Comparison of ENCODE assay signal across 8 mouse cellular contexts in genomic region chr9:48985708-48986088, GRCm38 (mm10). TPM values are rescaled to one million over a fixed set of nuclear protein-coding genes. Genes with fewer than 3 reads are reported as not detected.
DNase-seq lines count a peak whose midpoint lies in the region; ATAC-seq and TF ChIP-seq lines count a peak whose summit lies in the region.
"Had no signal": no experiment of that assay in that cellular context is flagged by ENCODE, and none has a peak within 500 bp of the region (broad histone marks: within the 10 kb centered on the region; RNA-seq: fewer than 3 reads in every experiment).

No protein-coding gene starts in this region.

- peak overlapping the region; percentile 70 for H3K9ac ChIP-seq in limb, embryonic 15.5 days
- peak overlapping the region; percentile 84 for H3K9ac ChIP-seq in stomach, embryonic 16.5 days (ENCODE audit: low read length)

- H3K27ac ChIP-seq in testis, adult 2 months (ENCODE audit: control insufficient read depth, insufficient read depth, low read depth, low read length) = peak overlapping the region; percentile 86
- H3K27ac ChIP-seq in limb, embryonic 15.5 days = peak overlapping the region; percentile 76
- peak overlapping the region; percentile 77 for H3K27ac ChIP-seq in stomach, embryonic 16.5 days (ENCODE audit: low read length)

- WGBS in limb, embryonic 15.5 days = under 1% methylated on average over 20 of the region's 20 CpGs
- WGBS in stomach, embryonic 16.5 days = under 1% methylated on average over 20 of the region's 20 CpGs

- no peak for TF ChIP-seq CTCF in testis, adult 2 months (IDR thresholded peaks at IDR 0.05; ENCODE audit: control insufficient read depth, insufficient read depth, insufficient replicate concordance, low read depth, low read length)

- H3K4me3 ChIP-seq in testis, adult 2 months (ENCODE audit: control insufficient read depth, low read depth, low read length) = peak overlapping the region; percentile 96
- H3K4me3 ChIP-seq in limb, embryonic 15.5 days = peak overlapping the region; percentile 84
- H3K4me3 ChIP-seq in stomach, embryonic 16.5 days (replicated peaks; ENCODE audit: low read length) = peak overlapping the region; percentile 81

- peak overlapping the region; percentile 73 for H3K4me2 ChIP-seq in limb, embryonic 15.5 days
- peak overlapping the region; percentile 88 for H3K4me2 ChIP-seq in stomach, embryonic 16.5 days (ENCODE audit: low read depth, low read length)

- H3K4me1 ChIP-seq in testis, adult 2 months (ENCODE audit: control insufficient read depth, insufficient read depth, low read length) = peaks cover 24% of the 10 kb centered on the region
- H3K4me1 ChIP-seq in limb, embryonic 15.5 days = peaks cover 13% of the 10 kb centered on the region; the same call in 1 of the 2 replicates
- H3K4me1 ChIP-seq in stomach, embryonic 16.5 days (ENCODE audit: control insufficient read depth, insufficient read depth, low read length) = peaks cover 13% of the 10 kb centered on the region; the same call in 1 of the 2 replicates

- H3K36me3 ChIP-seq in testis, adult 2 months (ENCODE audit: control insufficient read depth, insufficient read depth, low read length) = no peaks in the 10 kb centered on the region
- H3K36me3 ChIP-seq in limb, embryonic 15.5 days = no peaks in the 10 kb centered on the region
- H3K36me3 ChIP-seq in stomach, embryonic 16.5 days (ENCODE audit: control insufficient read depth, insufficient read depth, low read length) = no peaks in the 10 kb centered on the region

- no peak for DNase-seq in testis, postnatal 10 days (ENCODE audit: low spot score)
- DNase-seq in urinary bladder, postnatal 25 days (ENCODE audit: low spot score) = no peak
- DNase-seq in kidney, adult 18-20 months = no peak

- ATAC-seq in erythroblast, adult 5-6 weeks (replicated peaks; ENCODE audit: low FRiP score, poor library complexity, severe bottlenecking) = 0 out of 2 replicates have a peak, but pooled peaks have one; percentile 3
- ATAC-seq in limb, embryonic 15.5 days (ENCODE audit: insufficient number of reproducible peaks, low FRiP score, low TSS enrichment, low read depth) = no peak
- ATAC-seq in stomach, embryonic 16.5 days (ENCODE audit: insufficient read depth, low FRiP score) = no peak

- no peaks in the 10 kb centered on the region for H3K27me3 ChIP-seq in testis, adult 2 months (ENCODE audit: control insufficient read depth, insufficient read depth, low read length)
- no peaks in the 10 kb centered on the region for H3K27me3 ChIP-seq in limb, embryonic 15.5 days
- no peaks in the 10 kb centered on the region for H3K27me3 ChIP-seq in stomach, embryonic 16.5 days (ENCODE audit: control insufficient read depth, insufficient read depth, low read length)

- no peaks in the 10 kb centered on the region for H3K9me3 ChIP-seq in limb, embryonic 15.5 days
- no peaks in the 10 kb centered on the region for H3K9me3 ChIP-seq in stomach, embryonic 16.5 days (replicated peaks; ENCODE audit: control insufficient read depth, low read length)

- TF ChIP-seq POLR2A in testis, adult 2 months (IDR thresholded peaks at IDR 0.05; ENCODE audit: control insufficient read depth, low read depth, low read length) = no peak

RNA-seq across cellular contexts. Expression of gene Usp28, which starts 0.5 kb away (rescaled TPM):
- 16.8 and 17.2 TPM in 2 replicates for polyA plus RNA-seq in testis, adult 2 months (2012; rRNA removed)
- total RNA-seq in erythroblast, adult 5-6 weeks (2015; ENCODE audit: low replicate concordance) = 2.5 and 6.3 TPM in 2 replicates
- 3.2 and 4.5 TPM in 2 replicates for total RNA-seq in erythroblast, adult 5-6 weeks (2017; ENCODE audit: low replicate concordance)
- polyA plus RNA-seq in limb, embryonic 15.5 days (2015; fragmentation: Nextera tagmentation; extraction: Ambion mirVana) = 27.5 and 34.6 TPM in 2 replicates
- 18.5 and 27.4 TPM in 2 replicates for polyA plus RNA-seq in stomach, embryonic 16.5 days (2015; fragmentation: Nextera tagmentation; extraction: Ambion mirVana)

RNA-seq across cellular contexts. Expression of gene Htr3b, which starts 20.9 kb away (rescaled TPM):
- 0.11 and 0.12 TPM in 2 replicates for polyA plus RNA-seq in testis, adult 2 months (2012; rRNA removed)
- total RNA-seq in erythroblast, adult 5-6 weeks (2015; ENCODE audit: low replicate concordance) = not detected in 2 replicates
- total RNA-seq in erythroblast, adult 5-6 weeks (2017; ENCODE audit: low replicate concordance) = not detected in 2 replicates
- polyA plus RNA-seq in limb, embryonic 15.5 days (2015; fragmentation: Nextera tagmentation; extraction: Ambion mirVana) = not detected in 2 replicates
- 0.24 and 0.30 TPM in 2 replicates for polyA plus RNA-seq in stomach, embryonic 16.5 days (2015; fragmentation: Nextera tagmentation; extraction: Ambion mirVana)
- polyA plus RNA-seq: frontal cortex, adult 2 months had no signal
